Mouse (Mus musculus): Measurements from ENCODE around the gene Scarf2. TPM values are rescaled to one million over a fixed set of nuclear protein-coding genes. Genes with fewer than 3 reads are reported as not detected.

Gene Scarf2
- total RNA-seq, 2 experiments from 2014 or later = 2.8 to 5.9 TPM

GRCm38 (mm10) chr16:17771117-17771865, 25.8 kb upstream of the Scarf2 start:
- TF ChIP-seq CTCF (IDR thresholded peaks at IDR 0.05) = peak; percentile 49
- no peak overlapping the region for H3K4me3 ChIP-seq
- intact Hi-C loops (cut with DNase I) = no loop called here
- DNase-seq (ENCODE audit: extremely low spot score in 1 of 2, low spot score in 2 of 2) = no peak
- no peak overlapping the region for H3K27ac ChIP-seq

DNA sequence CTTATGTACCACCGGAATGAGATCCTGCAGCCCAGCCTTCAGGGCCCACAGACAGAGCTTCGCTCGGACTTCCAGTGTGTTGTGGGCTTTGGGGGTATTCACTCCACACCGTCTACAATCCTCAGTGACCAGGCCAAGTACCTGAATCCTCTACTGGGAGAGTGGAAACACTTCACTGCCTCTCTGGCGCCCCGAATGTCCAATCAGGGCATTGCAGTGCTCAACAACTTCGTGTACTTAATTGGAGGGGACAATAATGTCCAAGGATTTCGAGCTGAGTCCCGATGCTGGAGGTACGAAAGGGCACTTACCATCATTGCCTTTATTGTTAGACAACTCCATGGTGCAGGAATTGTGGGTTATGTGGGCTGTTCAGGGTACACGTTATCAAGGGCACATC, 20.3 kb upstream of the Scarf2 start:
- no peak overlapping the region for H3K27ac ChIP-seq
- peak; percentile 66 for TF ChIP-seq CTCF (IDR thresholded peaks at IDR 0.05)
- H3K4me3 ChIP-seq = no peak overlapping the region
- no peak for DNase-seq (ENCODE audit: extremely low spot score in 1 of 2, low spot score in 2 of 2)
- intact Hi-C loops (cut with DNase I) = no loop called here

DNA sequence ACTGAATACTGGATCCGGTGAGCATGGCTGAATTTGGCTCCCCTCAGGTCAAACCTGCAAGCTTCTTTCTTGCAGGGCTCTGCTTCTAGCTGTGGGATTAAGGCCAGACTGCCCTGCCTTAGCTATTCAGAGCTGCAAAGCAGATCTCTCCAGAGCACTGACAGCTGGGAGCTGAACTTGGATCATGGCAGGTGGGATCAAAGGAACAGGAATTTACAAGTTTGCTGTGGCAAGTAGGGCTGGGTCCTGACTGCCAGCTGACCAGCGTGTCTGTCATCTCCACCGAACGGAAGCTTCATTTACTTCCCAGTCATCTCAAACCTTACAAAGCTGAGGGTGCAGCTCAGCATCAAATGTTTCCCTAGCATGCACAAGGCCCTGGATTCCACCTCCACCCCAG, 18.9 kb upstream of the Scarf2 start:
- intact Hi-C loops (cut with DNase I) = no loop called here
- TF ChIP-seq CTCF (IDR thresholded peaks at IDR 0.05) = no peak
- Histone ChIP-seq H3K4me3 (no peak overlapping the region), H3K27ac (no peak overlapping the region)
- no peak for DNase-seq (ENCODE audit: extremely low spot score in 1 of 2, low spot score in 2 of 2)

DNA sequence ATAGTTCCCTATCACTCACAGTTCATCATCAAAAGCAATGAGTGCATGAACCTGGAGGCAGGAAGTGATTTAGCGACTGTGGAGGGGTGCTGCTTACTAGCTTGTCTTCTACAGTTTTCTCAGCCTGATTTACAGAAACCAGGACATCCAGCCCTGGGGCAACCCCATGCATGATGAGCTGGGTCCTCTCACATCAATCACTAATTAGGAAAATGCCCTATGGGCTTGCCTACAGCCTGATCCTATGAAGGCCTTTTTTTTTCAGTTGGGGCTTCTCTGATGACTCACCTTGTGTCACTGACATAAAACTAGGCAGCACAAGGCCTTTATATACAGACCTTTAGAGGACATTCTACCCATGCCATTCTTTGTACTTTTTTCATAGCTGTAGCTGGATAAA, 17.4 kb upstream of the Scarf2 start:
- no peak overlapping the region for H3K27ac ChIP-seq
- intact Hi-C loops (cut with DNase I) = no loop called here
- no peak overlapping the region for H3K4me3 ChIP-seq
- no peak for TF ChIP-seq CTCF (IDR thresholded peaks at IDR 0.05)
- no peak for DNase-seq (ENCODE audit: extremely low spot score in 1 of 2, low spot score in 2 of 2)

GRCm38 (mm10) chr16:17785337-17785736, 11.7 kb upstream of the Scarf2 start:
- Histone ChIP-seq H3K4me3 (no peak overlapping the region), H3K27ac (no peak overlapping the region)
- intact Hi-C loops (cut with DNase I) = no loop called here
- DNase-seq (ENCODE audit: extremely low spot score in 1 of 2, low spot score in 2 of 2) = no peak
- TF ChIP-seq CTCF (IDR thresholded peaks at IDR 0.05) = peak; percentile 56

- DNase-seq (ENCODE audit: extremely low spot score in 1 of 2, low spot score in 2 of 2) = no peak
- no peak for TF ChIP-seq CTCF (IDR thresholded peaks at IDR 0.05)
- intact Hi-C loops (cut with DNase I) = no loop called here
- no peak overlapping the region for H3K4me3 ChIP-seq
- no peak overlapping the region for H3K27ac ChIP-seq
Measured at GRCm38 (mm10) chr16:17792728-17793127, 4.4 kb upstream of the Scarf2 start.

GRCm38 (mm10) chr16:17794047-17794446, 3.0 kb upstream of the Scarf2 start:
- no peak for TF ChIP-seq CTCF (IDR thresholded peaks at IDR 0.05)
- no peak for DNase-seq (ENCODE audit: extremely low spot score in 1 of 2, low spot score in 2 of 2)
- no peak overlapping the region for H3K27ac ChIP-seq
- H3K4me3 ChIP-seq = no peak overlapping the region
- intact Hi-C loops (cut with DNase I) = no loop called here

- intact Hi-C loops (cut with DNase I) = no loop called here
- H3K27ac ChIP-seq = no peak overlapping the region
- no peak for TF ChIP-seq CTCF (IDR thresholded peaks at IDR 0.05)
- H3K4me3 ChIP-seq = no peak overlapping the region
- no peak for DNase-seq (ENCODE audit: extremely low spot score in 1 of 2, low spot score in 2 of 2)
Measured at GRCm38 (mm10) chr16:17795643-17796042, 1.4 kb upstream of the Scarf2 start.

DNA sequence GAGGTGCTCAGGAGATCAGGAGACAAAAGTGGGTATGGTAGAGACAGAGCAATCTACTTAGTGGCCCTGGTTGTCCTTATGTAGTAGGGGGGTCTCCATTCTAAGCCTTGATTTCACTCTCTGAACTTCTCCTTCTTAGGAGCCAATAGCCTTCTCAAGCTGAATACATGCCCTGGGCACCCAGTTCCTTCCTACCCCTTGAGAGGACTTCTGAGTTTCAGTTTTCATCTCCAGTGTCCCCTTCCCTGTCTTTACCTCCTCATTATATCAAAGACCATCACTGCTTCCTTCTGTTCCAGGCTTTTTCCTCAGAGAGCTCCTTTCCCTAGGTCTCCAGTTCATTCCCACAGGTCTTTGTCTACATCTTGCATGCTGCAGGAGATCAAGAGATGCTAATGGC, 563 bp upstream of the Scarf2 start:
- no peak for DNase-seq (ENCODE audit: extremely low spot score in 1 of 2, low spot score in 2 of 2)
- intact Hi-C loops (cut with DNase I) = no loop called here
- peak overlapping the region; percentile 11; the same call in 1 of the 2 replicates for H3K4me3 ChIP-seq
- TF ChIP-seq CTCF (IDR thresholded peaks at IDR 0.05) = no peak
- no peak overlapping the region for H3K27ac ChIP-seq

- H3K27ac ChIP-seq = no peak overlapping the region
- H3K4me3 ChIP-seq = peak overlapping the region; percentile 32
- intact Hi-C loops (cut with DNase I) = no loop called here
Measured at GRCm38 (mm10) chr16:17797812-17798311, 780 bp downstream of the Scarf2 start.

DNA sequence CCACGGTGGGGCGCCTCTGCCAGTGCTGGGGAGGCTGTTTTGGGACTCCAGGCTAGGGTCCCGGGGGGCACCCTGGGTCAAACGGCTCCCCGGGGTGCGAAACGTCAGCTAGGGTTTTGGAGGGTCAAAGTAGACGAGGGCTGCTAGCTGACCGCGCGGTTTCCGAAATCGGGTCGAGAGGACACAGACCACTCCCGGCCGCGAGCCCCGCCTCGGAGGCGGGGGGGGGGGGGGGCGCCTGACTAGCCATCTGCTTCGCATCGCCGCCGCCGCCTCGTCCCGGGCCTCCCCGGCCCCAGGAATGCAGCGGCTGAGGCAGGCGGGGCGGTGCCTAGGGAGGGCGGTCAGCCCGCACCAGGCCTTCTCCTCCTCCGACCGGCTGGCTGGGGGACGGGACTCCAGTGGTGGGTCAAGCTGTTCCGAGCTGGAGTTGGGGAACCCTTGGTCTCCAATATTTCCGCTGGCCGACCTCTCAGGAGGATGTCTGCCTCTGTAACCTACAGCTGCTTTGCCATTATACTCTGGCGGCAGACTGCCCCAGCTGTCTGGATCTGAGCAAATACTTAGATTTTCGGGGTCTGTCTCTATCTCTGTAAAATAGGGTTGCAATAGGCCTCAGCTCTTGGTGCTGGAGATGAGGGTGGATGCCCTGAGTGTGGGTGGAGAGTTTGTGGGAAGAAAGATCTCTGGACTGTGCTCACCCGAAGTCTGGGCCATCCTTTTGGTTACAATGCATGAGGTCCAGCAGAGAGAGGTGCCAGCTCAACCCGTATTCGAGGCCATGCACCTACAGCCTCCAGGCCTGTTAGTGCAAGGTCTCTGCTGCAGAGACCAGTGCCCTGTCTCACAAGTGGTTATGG, 1.5 kb downstream of the Scarf2 start:
- H3K27ac ChIP-seq = no peak overlapping the region
- peak overlapping the region; percentile 32; the same call in 1 of the 2 replicates for H3K4me3 ChIP-seq
- intact Hi-C loops (cut with DNase I) = no loop called here
- TF ChIP-seq CTCF (IDR thresholded peaks at IDR 0.05) = no peak
- DNase-seq (ENCODE audit: extremely low spot score in 1 of 2, low spot score in 2 of 2) = no peak

More at GRCm38 (mm10) chr16:17797812-17798311, 780 bp downstream of the Scarf2 start:
- no peak for DNase-seq (ENCODE audit: extremely low spot score in 1 of 2, low spot score in 2 of 2)
- no peak for TF ChIP-seq CTCF (IDR thresholded peaks at IDR 0.05)

DNA sequence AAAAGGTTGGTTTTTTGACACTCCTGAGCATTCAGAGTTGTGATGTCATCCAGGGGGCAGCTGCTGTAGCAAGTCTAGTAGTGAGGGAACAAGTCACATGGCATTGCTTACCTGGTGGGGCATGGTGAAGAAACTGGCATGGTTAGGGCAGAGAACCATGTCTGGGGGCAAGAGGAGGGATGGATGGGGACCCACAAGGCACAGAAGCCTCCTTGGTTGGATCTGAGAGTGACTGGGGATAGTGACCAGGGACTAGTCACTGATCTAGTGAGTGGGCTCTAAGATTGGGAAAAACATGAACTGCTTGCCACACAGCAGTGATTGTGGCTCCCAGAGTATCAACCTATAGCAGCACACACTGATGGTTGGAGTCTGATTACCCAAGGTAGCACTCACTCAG, 2.5 kb downstream of the Scarf2 start:
- Histone ChIP-seq H3K27ac (no peak overlapping the region), H3K4me3 (no peak overlapping the region)
- TF ChIP-seq CTCF (IDR thresholded peaks at IDR 0.05) = no peak
- intact Hi-C loops (cut with DNase I) = no loop called here
- DNase-seq (ENCODE audit: extremely low spot score in 1 of 2, low spot score in 2 of 2) = no peak

Data from left cerebral cortex, adult 2 months (tissue).